Mouse (Mus musculus): ENCODE measurements at regions not wholly inside any gene's neighbourhood (a gene's known extent, or its start where the extent isn't known, plus 50 kb on each side); places are given as distances from the start of the nearest gene placed in this dataset.

GRCm38 (mm10) chr6:84456803-84457202, 136.9 kb downstream of the Cyp26b1 start:
- TF ChIP-seq TAL1 (IDR thresholded peaks at IDR 0.05; ENCODE audit: low read length) (no peak), GATA1 (IDR thresholded peaks at IDR 0.05; ENCODE audit: low read length) (no peak)
- H3K36me3 ChIP-seq (ENCODE audit: control insufficient read depth), result no peaks in the 10 kb centered on the region
- H3K4me1 ChIP-seq (ENCODE audit: control insufficient read depth), result no peaks in the 10 kb centered on the region
- no peaks in the 10 kb centered on the region for H3K9me3 ChIP-seq (ENCODE audit: control insufficient read depth, low read length)
- H3K27me3 ChIP-seq (ENCODE audit: control insufficient read depth), result no peaks in the 10 kb centered on the region
- no peak overlapping the region for H3K4me3 ChIP-seq (replicated peaks)

GRCm38 (mm10) chr6:84445093-84445492, 148.6 kb downstream of the Cyp26b1 start:
- Histone ChIP-seq H3K36me3 (ENCODE audit: control insufficient read depth) (no peaks in the 10 kb centered on the region), H3K9me3 (ENCODE audit: control insufficient read depth, low read length) (0 out of 2 replicates have a peak, but pooled peaks cover 3% of the 10 kb centered on the region), H3K4me1 (ENCODE audit: control insufficient read depth) (no peaks in the 10 kb centered on the region), H3K4me3 (replicated peaks) (no peak overlapping the region), H3K27me3 (ENCODE audit: control insufficient read depth) (peaks cover 2% of the 10 kb centered on the region)
- TF ChIP-seq TAL1 (IDR thresholded peaks at IDR 0.05; ENCODE audit: low read length) (no peak), GATA1 (IDR thresholded peaks at IDR 0.05; ENCODE audit: low read length) (no peak)

GRCm38 (mm10) chr6:84442667-84443066, 151.0 kb downstream of the Cyp26b1 start:
- TF ChIP-seq TAL1 (IDR thresholded peaks at IDR 0.05; ENCODE audit: low read length), result no peak
- TF ChIP-seq GATA1 (IDR thresholded peaks at IDR 0.05; ENCODE audit: low read length), result no peak

DNA sequence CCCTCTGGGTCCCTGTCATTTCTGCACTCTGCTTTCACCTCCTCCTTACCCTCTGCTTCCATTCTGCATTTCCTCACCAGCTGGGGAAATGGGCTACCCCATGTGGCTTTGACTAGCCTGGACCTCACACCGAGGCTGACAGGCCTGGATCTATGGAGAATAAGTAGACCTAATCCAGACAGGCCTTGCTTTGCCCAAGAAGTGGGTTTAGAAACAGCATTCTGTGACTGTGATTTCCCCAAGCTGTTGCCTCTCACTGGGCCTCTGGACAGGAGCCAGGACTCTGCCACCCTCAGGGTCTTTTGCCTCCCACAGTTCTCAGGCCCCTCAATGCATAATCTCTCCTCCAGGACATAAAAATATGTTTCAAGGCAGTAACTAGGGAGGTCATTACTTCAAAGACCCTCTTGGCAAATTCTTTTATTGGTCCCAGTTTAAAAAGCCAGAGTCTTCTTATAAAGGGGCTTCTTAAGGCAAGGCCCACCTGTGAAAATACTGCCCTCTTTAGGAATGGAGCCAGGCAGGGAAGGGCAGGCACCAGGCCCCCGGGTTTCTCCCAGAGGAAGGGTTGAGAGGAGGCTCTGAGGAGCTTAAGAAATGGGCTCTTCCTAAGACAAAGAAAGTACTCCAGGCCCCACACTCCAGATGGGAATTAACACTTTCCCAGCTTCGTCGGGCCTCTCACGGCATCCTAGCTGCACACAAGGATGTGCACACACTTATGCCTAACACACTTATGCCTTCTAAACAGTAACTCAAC, 151.8 kb downstream of the Cyp26b1 start:
- TF ChIP-seq TAL1 (IDR thresholded peaks at IDR 0.05; ENCODE audit: low read length) (no peak), GATA1 (IDR thresholded peaks at IDR 0.05; ENCODE audit: low read length) (no peak)
- no peak overlapping the region for H3K4me3 ChIP-seq (replicated peaks)
- H3K9me3 ChIP-seq (ENCODE audit: control insufficient read depth, low read length), result 0 out of 2 replicates have a peak, but pooled peaks cover 4% of the 10 kb centered on the region
- peaks cover 2% of the 10 kb centered on the region for H3K27me3 ChIP-seq (ENCODE audit: control insufficient read depth)
- H3K4me1 ChIP-seq (ENCODE audit: control insufficient read depth), result no peaks in the 10 kb centered on the region
- no peaks in the 10 kb centered on the region for H3K36me3 ChIP-seq (ENCODE audit: control insufficient read depth)

More at GRCm38 (mm10) chr6:84442667-84443066, 151.0 kb downstream of the Cyp26b1 start:
- no peaks in the 10 kb centered on the region for H3K4me1 ChIP-seq (ENCODE audit: control insufficient read depth)
- H3K36me3 ChIP-seq (ENCODE audit: control insufficient read depth), result no peaks in the 10 kb centered on the region
- 0 out of 2 replicates have a peak, but pooled peaks cover 4% of the 10 kb centered on the region for H3K9me3 ChIP-seq (ENCODE audit: control insufficient read depth, low read length)
- H3K4me3 ChIP-seq (replicated peaks), result no peak overlapping the region
- peaks cover 2% of the 10 kb centered on the region for H3K27me3 ChIP-seq (ENCODE audit: control insufficient read depth)

- Histone ChIP-seq H3K4me3 (replicated peaks) (no peak overlapping the region), H3K36me3 (ENCODE audit: control insufficient read depth) (no peaks in the 10 kb centered on the region), H3K9me3 (ENCODE audit: control insufficient read depth, low read length) (0 out of 2 replicates have a peak, but pooled peaks cover 4% of the 10 kb centered on the region), H3K27me3 (ENCODE audit: control insufficient read depth) (no peaks in the 10 kb centered on the region), H3K4me1 (ENCODE audit: control insufficient read depth) (no peaks in the 10 kb centered on the region)
- no peak for TF ChIP-seq TAL1 (IDR thresholded peaks at IDR 0.05; ENCODE audit: low read length)
- no peak for TF ChIP-seq GATA1 (IDR thresholded peaks at IDR 0.05; ENCODE audit: low read length)
These were observed 157.0 kb downstream of the Cyp26b1 start for GRCm38 (mm10) chr6:84436716-84437115.

- no peaks in the 10 kb centered on the region for H3K9me3 ChIP-seq (ENCODE audit: control insufficient read depth, low read length)
- no peaks in the 10 kb centered on the region for H3K36me3 ChIP-seq (ENCODE audit: control insufficient read depth)
- H3K27me3 ChIP-seq (ENCODE audit: control insufficient read depth), result no peaks in the 10 kb centered on the region
- TF ChIP-seq GATA1 (IDR thresholded peaks at IDR 0.05; ENCODE audit: low read length) (no peak), TAL1 (IDR thresholded peaks at IDR 0.05; ENCODE audit: low read length) (no peak)
- H3K4me1 ChIP-seq (ENCODE audit: control insufficient read depth), result no peaks in the 10 kb centered on the region
- H3K4me3 ChIP-seq (replicated peaks), result no peak overlapping the region
These were observed 159.2 kb downstream of the Cyp26b1 start for GRCm38 (mm10) chr6:84434532-84434931.

DNA sequence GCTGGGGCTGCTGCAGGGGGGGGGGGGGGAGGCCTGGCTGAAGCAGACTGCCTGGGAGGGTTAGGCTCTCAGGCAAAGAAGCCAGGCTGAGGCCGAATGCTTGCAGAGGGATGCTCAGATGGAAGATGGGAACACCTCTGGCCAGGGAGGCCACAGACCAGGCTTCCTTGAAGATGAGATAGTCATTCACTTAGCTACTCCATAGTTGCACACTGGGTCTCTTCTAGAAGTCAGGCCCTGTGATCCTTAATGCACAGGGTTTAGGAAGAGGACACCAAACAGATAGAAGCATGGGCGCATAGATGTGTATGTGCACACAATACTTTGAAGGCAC, 162.1 kb downstream of the Cyp26b1 start:
- H3K4me1 ChIP-seq (ENCODE audit: control insufficient read depth), result no peaks in the 10 kb centered on the region
- H3K4me3 ChIP-seq (replicated peaks), result no peak overlapping the region
- no peak for TF ChIP-seq GATA1 (IDR thresholded peaks at IDR 0.05; ENCODE audit: low read length)
- TF ChIP-seq TAL1 (IDR thresholded peaks at IDR 0.05; ENCODE audit: low read length), result no peak
- no peaks in the 10 kb centered on the region for H3K36me3 ChIP-seq (ENCODE audit: control insufficient read depth)
- no peaks in the 10 kb centered on the region for H3K27me3 ChIP-seq (ENCODE audit: control insufficient read depth)
- H3K9me3 ChIP-seq (ENCODE audit: control insufficient read depth, low read length), result no peaks in the 10 kb centered on the region

- TF ChIP-seq GATA1 (IDR thresholded peaks at IDR 0.05; ENCODE audit: low read length) (no peak), TAL1 (IDR thresholded peaks at IDR 0.05; ENCODE audit: low read length) (no peak)
These were observed 162.6 kb downstream of the Cyp26b1 start for GRCm38 (mm10) chr6:84430925-84431621.

GRCm38 (mm10) chr6:84430146-84430545, 163.6 kb downstream of the Cyp26b1 start:
- Histone ChIP-seq H3K27me3 (ENCODE audit: control insufficient read depth) (no peaks in the 10 kb centered on the region), H3K4me3 (replicated peaks) (no peak overlapping the region), H3K9me3 (ENCODE audit: control insufficient read depth, low read length) (no peaks in the 10 kb centered on the region), H3K36me3 (ENCODE audit: control insufficient read depth) (no peaks in the 10 kb centered on the region), H3K4me1 (ENCODE audit: control insufficient read depth) (no peaks in the 10 kb centered on the region)
- TF ChIP-seq TAL1 (IDR thresholded peaks at IDR 0.05; ENCODE audit: low read length) (no peak), GATA1 (IDR thresholded peaks at IDR 0.05; ENCODE audit: low read length) (no peak)

More at GRCm38 (mm10) chr6:84430925-84431621, 162.6 kb downstream of the Cyp26b1 start:
- H3K27me3 ChIP-seq (ENCODE audit: control insufficient read depth), result no peaks in the 10 kb centered on the region
- no peaks in the 10 kb centered on the region for H3K36me3 ChIP-seq (ENCODE audit: control insufficient read depth)
- H3K9me3 ChIP-seq (ENCODE audit: control insufficient read depth, low read length), result no peaks in the 10 kb centered on the region
- no peak overlapping the region for H3K4me3 ChIP-seq (replicated peaks)
- H3K4me1 ChIP-seq (ENCODE audit: control insufficient read depth), result no peaks in the 10 kb centered on the region

Measured in erythroblast, embryonic 14.5 days (primary cell).